Mouse (Mus musculus): ENCODE measurements around the gene Ccl26. TPM values are rescaled to one million over a fixed set of nuclear protein-coding genes. Genes with fewer than 3 reads are reported as not detected.

The Ccl26 gene
- polyA plus RNA-seq (2012; rRNA removed) = not detected in 2 replicates

DNA sequence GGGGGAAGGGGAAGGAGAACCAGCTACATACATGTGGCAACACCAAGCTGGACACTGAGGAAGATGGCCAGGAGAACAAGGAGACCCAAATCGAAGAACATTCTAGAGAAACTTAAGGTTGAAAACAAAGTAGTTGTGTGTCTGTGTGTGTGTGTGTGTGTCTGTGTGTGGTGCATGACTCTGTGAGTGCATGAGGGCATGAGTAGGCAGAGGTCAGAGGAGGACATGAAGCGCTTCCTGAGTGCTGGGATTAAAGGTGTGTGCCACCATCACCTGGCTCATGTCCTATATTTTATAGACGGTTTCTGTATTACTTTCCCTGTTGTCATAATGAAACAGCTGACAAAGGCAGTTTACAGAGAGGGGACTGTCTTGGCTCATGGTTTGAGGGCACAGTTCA is at the start of gene Ccl26:
Gene Ccl26 (minus strand): TSS at position 101 of the 400 bp plus-strand sequence.

DNA sequence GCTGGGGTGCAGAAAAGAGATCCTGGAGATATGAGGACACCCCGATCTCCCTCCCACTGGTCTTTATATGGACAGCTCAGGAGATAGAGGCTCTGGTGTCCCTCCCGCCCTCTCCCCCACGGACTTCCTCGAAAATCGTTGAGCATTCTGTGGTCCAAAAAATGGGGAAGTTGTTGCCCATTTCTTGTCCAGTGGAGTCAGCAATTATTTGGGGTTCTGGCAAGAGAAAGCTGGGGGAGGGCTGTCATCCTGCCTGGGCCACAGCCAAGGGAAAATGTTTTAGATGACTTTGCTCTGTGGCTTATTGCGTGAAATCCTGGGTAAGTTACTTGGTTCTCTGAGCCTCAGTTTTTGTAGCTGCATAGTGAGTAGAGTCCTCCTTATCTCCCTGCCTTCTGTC is 9.6 kb upstream of the Ccl26 start, which contains the start of gene Ccl24:
Gene Ccl24 (minus strand): TSS at position 44 of the 400 bp plus-strand sequence.

DNA sequence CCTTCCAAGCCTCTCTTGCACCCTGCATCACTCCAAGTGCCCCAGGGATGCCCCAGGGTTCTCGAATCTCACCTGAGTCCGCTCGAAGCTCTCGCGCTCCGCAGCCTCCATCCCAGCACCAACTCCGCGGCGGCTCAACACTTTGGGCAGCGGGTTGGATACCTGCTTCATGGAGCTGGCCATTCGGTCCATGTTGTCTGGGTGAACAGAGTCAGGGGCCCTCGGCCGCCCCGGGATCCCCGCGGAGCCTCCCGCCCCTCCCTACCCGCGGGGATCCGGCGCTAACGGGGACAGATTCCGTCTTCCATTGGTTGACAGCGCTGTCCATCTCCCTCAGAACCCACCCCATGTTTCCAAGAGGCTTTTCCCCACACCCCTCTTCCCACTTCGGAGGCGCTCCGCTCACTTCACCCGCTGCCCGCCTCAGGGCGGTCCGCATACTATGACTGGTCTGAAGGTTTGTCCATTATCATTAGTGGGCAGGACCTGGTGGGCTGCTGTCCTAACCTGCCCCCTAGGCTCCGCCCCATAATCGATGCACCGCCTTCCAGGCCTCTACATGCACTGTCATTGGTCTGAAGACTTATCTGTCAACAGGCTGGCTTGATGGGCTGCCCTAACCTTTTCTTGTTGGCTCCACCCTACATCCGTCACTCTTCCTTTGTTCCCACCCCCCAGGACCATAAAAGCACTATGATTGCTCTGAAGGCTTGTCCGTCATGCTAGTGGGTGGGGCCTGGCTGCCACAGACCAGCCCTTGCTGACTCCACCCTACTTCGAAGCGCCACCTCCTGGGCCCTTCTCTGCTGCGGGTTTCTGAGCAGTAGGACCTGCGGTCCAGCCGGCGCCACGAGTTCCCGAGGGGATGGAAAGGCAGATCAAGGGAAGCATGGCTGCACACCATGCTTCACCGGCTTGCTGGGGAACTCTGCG is 18.2 kb downstream of the Ccl26 start, which contains the start of gene Hip1:
Gene Hip1 (minus strand): TSS at position 256 of the 933 bp plus-strand sequence.

Other genes with a start within 250 kb of the Ccl26 start
- gene Fkbp6, start 213.5 kb downstream of the Ccl26 start, polyA plus RNA-seq (2012; rRNA removed) = 2.1 and 3.0 TPM in 2 replicates
- 1.5 and 2.0 TPM in 2 replicates for gene Trim50, start 210.3 kb downstream of the Ccl26 start, polyA plus RNA-seq (2012; rRNA removed)
- 47.1 and 49.2 TPM in 2 replicates for gene Nsun5, start 193.6 kb downstream of the Ccl26 start, polyA plus RNA-seq (2012; rRNA removed)
- gene Pom121, start 169.0 kb downstream of the Ccl26 start, polyA plus RNA-seq (2012; rRNA removed) = 21.9 and 30.1 TPM in 2 replicates
- 33.2 and 39.5 TPM in 2 replicates for gene Hip1, start 18.4 kb downstream of the Ccl26 start, polyA plus RNA-seq (2012; rRNA removed)
- 1.1 and 1.2 TPM in 2 replicates for gene Ccl24, start 9.5 kb upstream of the Ccl26 start, polyA plus RNA-seq (2012; rRNA removed)
- gene Rhbdd2, start 69.0 kb upstream of the Ccl26 start, polyA plus RNA-seq (2012; rRNA removed) = 50.9 and 56.4 TPM in 2 replicates
- 225 and 283 TPM in 2 replicates for gene Por, start 106.5 kb upstream of the Ccl26 start, polyA plus RNA-seq (2012; rRNA removed)
- 60.9 and 62.6 TPM in 2 replicates for gene Tmem120a, start 180.9 kb upstream of the Ccl26 start, polyA plus RNA-seq (2012; rRNA removed)
- gene Styxl1, start 214.8 kb upstream of the Ccl26 start, polyA plus RNA-seq (2012; rRNA removed) = 2.3 and 2.6 TPM in 2 replicates
- 551 and 725 TPM in 2 replicates for gene Mdh2, start 214.9 kb upstream of the Ccl26 start, polyA plus RNA-seq (2012; rRNA removed)
- 0.03 and 0.10 TPM in 2 replicates for gene Srrm3, start 243.3 kb upstream of the Ccl26 start, polyA plus RNA-seq (2012; rRNA removed)

Data from ovary, adult 2 months (tissue).